Mouse (Mus musculus): ENCODE measurements at regions not wholly inside any gene's neighbourhood (a gene's known extent, or its start where the extent isn't known, plus 50 kb on each side); places are given as distances from the start of the nearest gene placed in this dataset.
A peak's percentile ranks its signal among the peaks of the same experiment; 100 is the strongest.

GRCm38 (mm10) chr1:16007809-16008208 is 85.3 kb downstream of the 4930444P10Rik start:
- DNase-seq (ENCODE audit: low spot score in 2 of 2), result no peak

- DNase-seq (ENCODE audit: low spot score in 2 of 2), result no peak
Measured at GRCm38 (mm10) chr1:16006888-16007287, 86.2 kb downstream of the 4930444P10Rik start.

- no peak for DNase-seq (ENCODE audit: low spot score in 2 of 2)
Measured at GRCm38 (mm10) chr1:15997135-15997534, 96.0 kb downstream of the 4930444P10Rik start.

- no peak for DNase-seq (ENCODE audit: low spot score in 2 of 2)
Measured at GRCm38 (mm10) chr1:15996341-15996740, 96.8 kb downstream of the 4930444P10Rik start.

GRCm38 (mm10) chr1:15993561-15994410 is 99.3 kb downstream of the 4930444P10Rik start:
- peak in 1 of 2 experiments; percentile 19 for DNase-seq (ENCODE audit: low spot score in 2 of 2)

GRCm38 (mm10) chr1:15990982-15991381 is 102.1 kb downstream of the 4930444P10Rik start:
- DNase-seq (ENCODE audit: low spot score in 2 of 2), result no peak

GRCm38 (mm10) chr1:15985579-15985978 is 107.5 kb downstream of the 4930444P10Rik start:
- no peak for DNase-seq (ENCODE audit: low spot score in 2 of 2)

GRCm38 (mm10) chr1:15979333-15979732 is 113.8 kb downstream of the 4930444P10Rik start:
- no peak for DNase-seq (ENCODE audit: low spot score in 2 of 2)

GRCm38 (mm10) chr1:15959578-15959977 is 133.5 kb downstream of the 4930444P10Rik start:
- no peak for DNase-seq (ENCODE audit: low spot score in 2 of 2)

- no peak for DNase-seq (ENCODE audit: low spot score in 2 of 2)
Measured at GRCm38 (mm10) chr1:15958661-15959060, 134.5 kb downstream of the 4930444P10Rik start.

GRCm38 (mm10) chr1:15943662-15944061 is 149.5 kb downstream of the 4930444P10Rik start:
- peak; percentile 8 to 12 for DNase-seq (ENCODE audit: low spot score in 2 of 2)

- DNase-seq (ENCODE audit: low spot score in 2 of 2), result no peak
Measured at GRCm38 (mm10) chr1:15943041-15943440, 150.1 kb downstream of the 4930444P10Rik start.
